Mouse (Mus musculus): ENCODE results near the gene Lipt1.

DNA sequence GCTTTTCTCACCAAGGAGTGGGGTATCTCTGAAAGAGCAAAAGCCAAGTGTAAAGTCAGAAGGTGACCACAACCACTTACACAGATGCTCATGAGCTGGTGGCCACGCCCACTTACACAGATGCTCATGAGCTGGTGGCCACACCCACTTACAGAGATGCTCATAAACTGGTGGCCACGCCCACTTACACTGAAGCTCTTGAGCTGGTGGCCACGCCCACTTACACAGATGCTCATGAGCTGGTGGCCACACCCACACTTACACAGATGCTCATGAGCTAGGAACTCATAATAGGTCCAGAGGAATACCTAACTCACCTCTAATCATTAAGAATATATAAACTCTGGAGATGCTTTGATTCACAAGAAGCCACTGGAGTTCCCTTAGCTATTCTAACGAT is 12.9 kb downstream of the Lipt1 start:
- no peak for TF ChIP-seq CTCF (conservative IDR thresholded peaks at IDR 0.05 in 1 of 2, IDR thresholded peaks at IDR 0.05 in 1 of 2; ENCODE audit: low read depth in 2 of 2, low read length in 2 of 2)
- no peak for TF ChIP-seq ZC3H11A (IDR thresholded peaks at IDR 0.05; ENCODE audit: low read depth, low read length)
- TF ChIP-seq RAD21 (IDR thresholded peaks at IDR 0.05; ENCODE audit: low read depth, low read length), result no peak
- no peak for TF ChIP-seq USF2 (conservative IDR thresholded peaks at IDR 0.05; ENCODE audit: low read depth, low read length)
- no peak for TF ChIP-seq ZKSCAN1 (IDR thresholded peaks at IDR 0.05; ENCODE audit: borderline replicate concordance, low read depth, low read length)
- TF ChIP-seq NELFE (IDR thresholded peaks at IDR 0.05; ENCODE audit: low read depth, low read length), result no peak
